Mouse (Mus musculus) liver, embryonic 14.5 days (tissue): Measurements from ENCODE around the gene Galr2. TPM values are rescaled to one million over a fixed set of nuclear protein-coding genes. Genes with fewer than 3 reads are reported as not detected.

Experiments
- ATAC-seq: fragments of 200-750 bp; cut with Nextera tagmentation; 2 replicates; pipeline ENCODE4 v1.8.0; 2017; ENCODE audit warnings: moderate number of reproducible peaks, mild to moderate bottlenecking, moderate library complexity; ENCODE audit not compliant: insufficient read depth
- DNase-seq, 3 experiments: peaks; one replicate each; pipeline ENCODE4 v3.0.0-alpha.2; 2012 to 2013; ENCODE audit warnings: low read depth in 3 of 3, low spot score in 3 of 3
- H3K27ac ChIP-seq: fragments of 300-500 bp; sonication (generic); 2 replicates; pipeline ENCODE4 v1.5.1; 2014; ENCODE audit warnings: moderate library complexity, mild to moderate bottlenecking, control low read depth, inconsistent platforms
- H3K27me3 ChIP-seq: fragments of 300-500 bp; sonication (generic); 2 replicates; pipeline ENCODE4 v1.6.1; 2014; ENCODE audit warnings: mild to moderate bottlenecking, low read length, moderate library complexity; ENCODE audit not compliant: control insufficient read depth, insufficient read depth
- H3K36me3 ChIP-seq: fragments of 300-500 bp; sonication (generic); replicated peaks from 2 replicates; pipeline ENCODE4 v1.6.1; 2014; ENCODE audit warnings: low read depth; ENCODE audit not compliant: control insufficient read depth, insufficient read depth
- H3K4me1 ChIP-seq, 2 experiments: fragments of 200-500 bp in 1 of 2; fragments of 300-500 bp in 1 of 2; sonication (generic) in 1 of 2; replicated peaks; 2 replicates each; pipeline ENCODE4 v1.6.1; 2012 to 2014; ENCODE audit warnings: antibody characterized with exemption in 1 of 2, inconsistent platforms in 1 of 2, low read length in 1 of 2; ENCODE audit not compliant: control insufficient read depth in 2 of 2, insufficient read depth in 2 of 2
- H3K4me2 ChIP-seq: fragments of 300-500 bp; sonication (generic); 2 replicates; pipeline ENCODE4 v1.6.1; 2014; ENCODE audit warnings: low read depth, mild to moderate bottlenecking, control low read depth, moderate library complexity
- H3K4me3 ChIP-seq, 2 experiments: fragments of 200-500 bp in 1 of 2; fragments of 300-500 bp in 1 of 2; sonication (generic) in 1 of 2; 2 replicates each; pipeline ENCODE4 v1.5.1; 2012 to 2014; ENCODE audit warnings: low read depth in 2 of 2, low read length in 2 of 2, mild to moderate bottlenecking in 2 of 2, control low read depth in 1 of 2, inconsistent platforms in 1 of 2, moderate library complexity in 1 of 2; ENCODE audit not compliant: insufficient read depth in 1 of 2
- H3K9ac ChIP-seq: fragments of 300-500 bp; sonication (generic); replicated peaks from 2 replicates; pipeline ENCODE4 v1.6.1; 2014; ENCODE audit warnings: mild to moderate bottlenecking, control low read depth, moderate library complexity
- H3K9me3 ChIP-seq: fragments of 300-500 bp; sonication (generic); 2 replicates; pipeline ENCODE4 v1.6.1; 2016; ENCODE audit warnings: low read length, mixed read lengths; ENCODE audit not compliant: control insufficient read depth
- CTCF ChIP-seq: IDR thresholded peaks from 2 replicates; pipeline ENCODE4 v1.5.1; 2016; ENCODE audit warnings: antibody characterized with exemption, low read depth, control low read depth
- EP300 ChIP-seq: IDR thresholded peaks from 2 replicates; pipeline ENCODE4 v1.6.1; 2016; ENCODE audit warnings: antibody characterized with exemption, low read depth
- WGBS: fragments of 180-500 bp; shearing (Covaris S2); extraction: QIAGEN DNeasy Blood & Tissue Kit; methylation state at CpG from one replicate; pipeline ENCODE4 v1.1.7; 2014; ENCODE audit not compliant: insufficient replicate concordance; 5-methylcytosine and 5-hydroxymethylcytosine counted together
- polyA plus RNA-seq, 2 experiments: library from polyadenylated mRNA; depleted of rRNA in 1 of 2; stranded (reverse) in 1 of 2; unstranded in 1 of 2; fragments of >200 nt; fragmentation: Nextera tagmentation in 1 of 2; extraction: Ambion mirVana in 1 of 2; gene quantifications; 2 replicates each; pipeline versions ENCODE4 v1.2.1 to v1.2.3; 2012 to 2014

Galr2 gene
- polyA plus RNA-seq, 2 experiments, result 0.02 TPM; not detected in 1

- no peak overlapping the region for H3K27ac ChIP-seq
- no peaks in the 10 kb centered on the region for H3K9me3 ChIP-seq
- H3K9ac ChIP-seq, result no peak overlapping the region
- TF ChIP-seq CTCF (no peak), EP300 (no peak)
- no peaks in the 10 kb centered on the region for H3K4me1 ChIP-seq
- 78% methylated on average over 8 of the region's 8 CpGs for WGBS
- ATAC-seq (no peak), DNase-seq (no peak)
- no peaks in the 10 kb centered on the region for H3K27me3 ChIP-seq
- H3K4me3 ChIP-seq, result no peak overlapping the region
- H3K4me2 ChIP-seq, result no peak overlapping the region
- no peaks in the 10 kb centered on the region for H3K36me3 ChIP-seq
Measured at GRCm38 (mm10) chr11:116296191-116296734, 15.5 kb downstream of the Galr2 start.

- no peaks in the 10 kb centered on the region for H3K27me3 ChIP-seq
- no peak overlapping the region for H3K27ac ChIP-seq
- no peak overlapping the region for H3K9ac ChIP-seq
- no peak for ATAC-seq
- H3K4me1 ChIP-seq, result no peaks in the 10 kb centered on the region
- no peak overlapping the region for H3K4me2 ChIP-seq
- no peaks in the 10 kb centered on the region for H3K36me3 ChIP-seq
- no peak overlapping the region for H3K4me3 ChIP-seq
- 64% methylated on average over 3 of the region's 3 CpGs for WGBS
- no peak for DNase-seq
- H3K9me3 ChIP-seq, result no peaks in the 10 kb centered on the region
- no peak for TF ChIP-seq EP300
- no peak for TF ChIP-seq CTCF
Measured at GRCm38 (mm10) chr11:116297017-116297416, 16.3 kb downstream of the Galr2 start.

GRCm38 (mm10) chr11:116298221-116298620 is 17.5 kb downstream of the Galr2 start:
- 84% methylated on average over 11 of the region's 11 CpGs for WGBS
- H3K4me1 ChIP-seq, result no peaks in the 10 kb centered on the region
- DNase-seq (no peak), ATAC-seq (no peak)
- no peaks in the 10 kb centered on the region for H3K36me3 ChIP-seq
- no peak overlapping the region for H3K27ac ChIP-seq
- no peaks in the 10 kb centered on the region for H3K9me3 ChIP-seq
- no peaks in the 10 kb centered on the region for H3K27me3 ChIP-seq
- no peak overlapping the region for H3K4me3 ChIP-seq
- TF ChIP-seq CTCF (no peak), EP300 (no peak)
- H3K9ac ChIP-seq, result no peak overlapping the region
- no peak overlapping the region for H3K4me2 ChIP-seq

- Histone ChIP-seq H3K4me1 (no peaks in the 10 kb centered on the region), H3K36me3 (no peaks in the 10 kb centered on the region; the same call in 1 of the 2 replicates), H3K27me3 (no peaks in the 10 kb centered on the region), H3K27ac (no peak overlapping the region), H3K4me3 (no peak overlapping the region), H3K4me2 (no peak overlapping the region), H3K9ac (no peak overlapping the region), H3K9me3 (no peaks in the 10 kb centered on the region)
- WGBS, result 76% methylated on average over 6 of the region's 6 CpGs
- ATAC-seq (no peak), DNase-seq (no peak)
- TF ChIP-seq EP300 (no peak), CTCF (no peak)
Measured at GRCm38 (mm10) chr11:116298621-116299020, 17.9 kb downstream of the Galr2 start.

GRCm38 (mm10) chr11:116305423-116305822 is 24.7 kb downstream of the Galr2 start:
- H3K27me3 ChIP-seq, result no peaks in the 10 kb centered on the region
- H3K9ac ChIP-seq, result no peak overlapping the region
- DNase-seq, result no peak
- ATAC-seq, result no peak
- H3K4me3 ChIP-seq, result peak overlapping the region in 1 of 2 experiments; percentile 77; a peak in 1 of 4 replicates
- H3K9me3 ChIP-seq, result no peaks in the 10 kb centered on the region; the same call in 1 of the 2 replicates
- WGBS, result 87% methylated on average over 2 of the region's 2 CpGs
- H3K4me2 ChIP-seq, result peak overlapping the region; percentile 85
- H3K4me1 ChIP-seq, result peaks cover 19 to 26% of the 10 kb centered on the region in 2 experiments
- H3K36me3 ChIP-seq, result peaks cover 2% of the 10 kb centered on the region; the same call in 1 of the 2 replicates
- no peak for TF ChIP-seq CTCF
- TF ChIP-seq EP300, result no peak
- H3K27ac ChIP-seq, result no peak overlapping the region
